Comparison of ENCODE assay signal across 8 mouse cellular contexts in the genomic region with DNA sequence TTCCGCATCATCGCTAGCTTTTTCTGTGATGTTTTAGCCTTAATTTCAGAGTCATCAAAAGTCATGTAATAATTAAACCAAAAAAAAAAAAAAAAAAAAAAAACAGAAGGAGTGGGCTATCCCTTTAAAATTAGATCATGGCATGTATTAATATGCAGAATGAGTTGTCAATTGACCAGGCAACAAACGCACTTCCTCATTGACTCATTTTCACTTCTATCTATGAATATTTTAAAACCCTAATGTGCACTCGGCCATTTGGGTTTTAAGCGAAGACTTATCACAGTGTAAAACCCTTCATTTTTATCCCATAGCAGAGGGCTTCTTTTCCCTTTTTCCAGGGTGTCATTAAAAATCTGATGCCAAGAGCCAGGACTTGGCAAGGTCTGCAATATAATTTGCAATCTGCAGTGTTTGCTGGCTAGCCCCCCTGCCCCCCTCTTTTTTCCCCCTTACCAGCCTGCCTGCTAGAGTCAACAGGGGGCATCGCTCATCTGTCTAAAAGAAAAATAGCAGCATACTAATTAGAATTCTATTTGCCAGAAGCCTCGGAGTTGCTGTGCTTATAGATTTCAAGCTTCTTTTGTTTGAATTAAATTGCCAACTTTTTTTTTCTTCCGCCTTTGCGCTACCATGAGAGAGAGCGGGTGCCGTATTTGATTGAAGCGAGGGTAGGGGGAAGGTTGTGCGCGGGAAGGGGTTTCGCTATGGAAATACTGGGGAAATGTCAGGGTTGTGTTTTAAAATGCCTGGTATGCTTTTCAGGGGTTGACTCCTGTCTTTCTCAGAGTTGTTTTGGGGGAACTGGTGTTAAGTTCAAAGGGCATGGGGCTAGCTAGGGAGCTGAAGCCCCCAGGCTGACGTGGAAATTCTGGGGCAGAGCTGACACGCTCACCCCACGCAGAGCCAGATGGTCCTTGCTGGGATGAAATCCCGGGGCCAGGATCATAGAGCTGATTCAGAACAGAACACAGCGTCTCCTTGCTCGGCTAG.
DNase-seq lines count a peak whose midpoint lies in the region; ATAC-seq and TF ChIP-seq lines count a peak whose summit lies in the region.
"Had no signal": no experiment of that assay in that cellular context is flagged by ENCODE, and none has a peak within 500 bp of the region (broad histone marks: within the 10 kb centered on the region; RNA-seq: fewer than 3 reads in every experiment).

No protein-coding gene starts in this region.

- no peak for TF ChIP-seq CTCF in lung, embryonic 14.5 days (IDR thresholded peaks at IDR 0.05; ENCODE audit: low read depth)
- peak; percentile 50 for TF ChIP-seq CTCF in layer of hippocampus, adult 2 months (conservative IDR thresholded peaks at IDR 0.05)

- H3K9ac ChIP-seq in lung, embryonic 14.5 days = peak overlapping the region; percentile 4
- H3K9ac ChIP-seq in forebrain, embryonic 13.5 days = peak overlapping the region; percentile 59
- H3K9ac ChIP-seq in midbrain, embryonic 13.5 days (replicated peaks) = peak overlapping the region; percentile 54; the same call in 1 of the 2 replicates

- peak overlapping the region; percentile 30 for H3K4me3 ChIP-seq in lung, embryonic 14.5 days (ENCODE audit: low read depth, low read length)
- peak overlapping the region; percentile 29 for H3K4me3 ChIP-seq in forebrain, embryonic 13.5 days
- peak overlapping the region; percentile 49 for H3K4me3 ChIP-seq in layer of hippocampus, adult 2 months
- H3K4me3 ChIP-seq in midbrain, embryonic 13.5 days (replicated peaks) = peak overlapping the region; percentile 31
- H3K4me3 ChIP-seq: left cerebral cortex, adult 2 months had no signal

- H3K9me3 ChIP-seq in lung, embryonic 14.5 days (ENCODE audit: low read depth, low read length) = no peaks in the 10 kb centered on the region
- no peaks in the 10 kb centered on the region for H3K9me3 ChIP-seq in forebrain, embryonic 13.5 days (replicated peaks)
- no peaks in the 10 kb centered on the region for H3K9me3 ChIP-seq in midbrain, embryonic 13.5 days

- H3K27ac ChIP-seq in lung, embryonic 14.5 days (ENCODE audit: low read depth) = no peak overlapping the region
- peak overlapping the region; percentile 86 for H3K27ac ChIP-seq in forebrain, embryonic 13.5 days
- H3K27ac ChIP-seq in layer of hippocampus, adult 2 months = peak overlapping the region; percentile 72
- H3K27ac ChIP-seq in midbrain, embryonic 13.5 days = peak overlapping the region; percentile 87
- H3K27ac ChIP-seq: left cerebral cortex, adult 2 months had no signal

- no peaks in the 10 kb centered on the region; the same call in 1 of the 2 replicates for H3K4me1 ChIP-seq in lung, embryonic 14.5 days (ENCODE audit: insufficient read depth)
- peaks cover 60% of the 10 kb centered on the region for H3K4me1 ChIP-seq in forebrain, embryonic 13.5 days
- peaks cover 44% of the 10 kb centered on the region for H3K4me1 ChIP-seq in midbrain, embryonic 13.5 days (replicated peaks)

- WGBS in lung, embryonic 14.5 days = 13% methylated on average over 21 of the region's 21 CpGs
- WGBS in forebrain, embryonic 13.5 days = under 1% methylated on average over 21 of the region's 21 CpGs
- 6% methylated on average over 21 of the region's 21 CpGs for WGBS in midbrain, embryonic 13.5 days

- no peaks in the 10 kb centered on the region for H3K36me3 ChIP-seq in lung, embryonic 14.5 days (ENCODE audit: insufficient read depth)
- no peaks in the 10 kb centered on the region for H3K36me3 ChIP-seq in forebrain, embryonic 13.5 days (ENCODE audit: poor library complexity, severe bottlenecking)
- no peaks in the 10 kb centered on the region for H3K36me3 ChIP-seq in midbrain, embryonic 13.5 days

- no peaks in the 10 kb centered on the region for H3K27me3 ChIP-seq in lung, embryonic 14.5 days (ENCODE audit: insufficient read depth, low read length)
- H3K27me3 ChIP-seq in forebrain, embryonic 13.5 days = peaks cover 55% of the 10 kb centered on the region
- H3K27me3 ChIP-seq in midbrain, embryonic 13.5 days = peaks cover 89% of the 10 kb centered on the region

- ATAC-seq in lung, embryonic 14.5 days (ENCODE audit: insufficient read depth) = peak; percentile 54; the same call in 1 of the 2 replicates
- peak; percentile 87 for ATAC-seq in forebrain, embryonic 13.5 days
- peak; percentile 75 for ATAC-seq in midbrain, embryonic 13.5 days

- DNase-seq in lung, embryonic 14.5 days = peak; percentile 60
- DNase-seq in lung, postnatal 4 days = no peak
- peak; percentile 27 to 59 for DNase-seq in layer of hippocampus, adult 2 months (ENCODE audit: low spot score in 2 of 2)
- DNase-seq in urinary bladder, postnatal 36 days (ENCODE audit: low spot score in 2 of 2) = no peak
- no peak for DNase-seq in thymus, postnatal 10 days (ENCODE audit: low spot score in 2 of 2)

- H3K4me2 ChIP-seq in lung, embryonic 14.5 days = peak overlapping the region; percentile 70
- peak overlapping the region; percentile 67 for H3K4me2 ChIP-seq in forebrain, embryonic 13.5 days
- peak overlapping the region; percentile 58 for H3K4me2 ChIP-seq in midbrain, embryonic 13.5 days (replicated peaks)

Comparison
In these comparisons a context has a peak if more than half of its experiments do, and no peak if none do; other contexts are left out.
1. DNase-seq: peak in lung, embryonic 14.5 days (single experiment) and layer of hippocampus, adult 2 months (2 of 2); none in lung, postnatal 4 days (0 of 2), urinary bladder, postnatal 36 days (0 of 2) and thymus, postnatal 10 days (0 of 2).
2. H3K9ac ChIP-seq: peak in every context shown above with its lines; median percentile 59 in forebrain, embryonic 13.5 days; 54 in midbrain, embryonic 13.5 days; 4 in lung, embryonic 14.5 days.
3. Peak in every context shown above with its lines, with median percentiles within 50 percentile points of each other: ATAC-seq, H3K4me2 ChIP-seq and H3K4me3 ChIP-seq.